Mouse (Mus musculus) olfactory bulb, adult 2 months (tissue): ENCODE results near the gene Sik2. TPM values are rescaled to one million over a fixed set of nuclear protein-coding genes. Genes with fewer than 3 reads are reported as not detected.

Experiments
- H3K27ac ChIP-seq: fragments of 200-500 bp; 2 replicates; pipeline ENCODE4 v1.5.1; 2012; ENCODE audit warnings: low read depth, low read length; ENCODE audit not compliant: insufficient read depth
- H3K4me1 ChIP-seq: fragments of 200-500 bp; 2 replicates; pipeline ENCODE4 v1.6.1; 2012; ENCODE audit warnings: low read length; ENCODE audit not compliant: control insufficient read depth, insufficient read depth
- H3K4me3 ChIP-seq: fragments of 200-500 bp; 2 replicates; pipeline ENCODE4 v1.5.1; 2012; ENCODE audit warnings: mild to moderate bottlenecking, low read depth, low read length, moderate library complexity; ENCODE audit not compliant: insufficient read depth
- CTCF ChIP-seq: fragments of 200-500 bp; IDR thresholded peaks from 2 replicates; pipeline ENCODE4 v1.5.1; 2012; ENCODE audit warnings: low read depth, mild to moderate bottlenecking, low read length, moderate library complexity; ENCODE audit not compliant: insufficient read depth
- POLR2A ChIP-seq: fragments of 200-500 bp; IDR thresholded peaks from 2 replicates; pipeline ENCODE4 v1.6.1; 2012; ENCODE audit warnings: mild to moderate bottlenecking, low read depth, low read length, moderate library complexity; ENCODE audit not compliant: insufficient read depth
- WGBS: fragments of 180-500 bp; shearing (Covaris S2); methylation state at CpG from one replicate; pipeline ENCODE4 v1.1.7; 2018; 5-methylcytosine and 5-hydroxymethylcytosine counted together
- polyA plus RNA-seq: library from polyadenylated mRNA; stranded (reverse); fragments of >200 nt; gene quantifications from 2 replicates; pipeline ENCODE4 v1.2.4, GENCODE M21; 2012; ENCODE audit warnings: low replicate concordance; ENCODE audit not compliant: missing spikeins, insufficient read depth, insufficient read length

Gene Sik2
- polyA plus RNA-seq, 1 experiment = not detected

DNA sequence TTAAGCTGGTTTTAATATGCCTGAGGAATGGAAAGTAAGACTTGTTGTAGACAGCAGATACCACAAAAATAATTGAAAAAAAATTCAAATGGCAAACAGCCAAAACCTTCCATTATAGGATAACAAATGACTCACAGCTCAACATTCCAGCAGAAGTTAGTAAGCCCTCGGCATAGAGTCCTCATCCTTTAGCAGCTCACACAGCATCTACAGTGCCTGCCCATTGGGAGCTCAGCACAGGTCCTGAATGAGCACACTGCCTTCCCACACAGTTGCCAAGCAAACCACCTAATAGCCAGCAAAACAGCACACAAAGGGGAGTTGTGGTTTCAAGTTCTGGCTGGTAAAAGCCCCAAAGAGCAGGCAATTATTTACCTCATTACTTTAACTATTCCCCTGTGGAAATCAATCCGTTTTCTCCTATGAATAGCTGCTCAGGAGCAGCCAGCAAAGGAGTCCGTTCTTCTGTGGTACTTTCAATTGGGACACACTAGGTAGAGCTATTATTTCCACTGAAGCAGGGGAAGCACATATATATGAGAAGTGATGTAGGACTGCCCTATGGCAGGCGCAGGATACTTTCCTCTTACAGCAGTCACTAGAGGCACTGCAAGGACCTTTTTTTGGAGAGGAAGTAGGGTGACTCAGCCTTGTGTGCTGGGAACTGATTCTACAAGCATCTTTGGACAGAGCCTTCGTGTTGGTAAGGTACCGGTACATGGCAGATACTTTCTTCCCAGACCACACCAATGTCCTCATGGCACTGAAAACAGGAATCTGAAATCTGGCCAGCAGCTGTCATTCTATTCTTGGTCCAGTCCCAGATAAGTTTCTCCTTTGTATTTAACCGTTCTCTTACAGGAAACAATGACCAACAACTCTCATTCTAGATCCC, 108.6 kb downstream of the Sik2 start:
- 40% methylated on average over 7 of the region's 7 CpGs for WGBS
- Histone ChIP-seq H3K4me1 (peaks cover 7% of the 10 kb centered on the region), H3K4me3 (no peak overlapping the region), H3K27ac (no peak overlapping the region)
- TF ChIP-seq POLR2A (no peak), CTCF (no peak)

DNA sequence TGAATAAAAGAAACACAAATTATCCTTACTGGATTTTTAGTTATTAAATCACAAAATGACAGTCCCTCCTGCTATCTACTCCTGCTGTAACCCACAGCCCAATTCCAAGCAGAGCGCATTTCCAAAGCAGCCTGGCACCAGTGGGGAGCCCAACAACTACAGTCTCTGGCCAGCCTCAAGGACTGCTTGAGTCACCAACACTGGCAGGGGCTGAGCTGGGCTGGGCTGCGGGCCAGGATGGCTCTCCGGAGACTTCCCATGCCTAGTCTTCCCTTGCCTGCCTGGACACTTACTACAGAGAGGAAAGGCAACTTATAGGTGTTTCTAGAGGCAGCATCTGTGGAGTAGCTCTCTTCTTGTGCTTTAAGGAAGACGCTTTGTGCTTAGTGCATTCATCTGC, 115.2 kb downstream of the Sik2 start:
- H3K27ac ChIP-seq = no peak overlapping the region
- TF ChIP-seq CTCF = no peak
- no peak for TF ChIP-seq POLR2A
- WGBS = 50% methylated on average over 4 of the region's 4 CpGs

DNA sequence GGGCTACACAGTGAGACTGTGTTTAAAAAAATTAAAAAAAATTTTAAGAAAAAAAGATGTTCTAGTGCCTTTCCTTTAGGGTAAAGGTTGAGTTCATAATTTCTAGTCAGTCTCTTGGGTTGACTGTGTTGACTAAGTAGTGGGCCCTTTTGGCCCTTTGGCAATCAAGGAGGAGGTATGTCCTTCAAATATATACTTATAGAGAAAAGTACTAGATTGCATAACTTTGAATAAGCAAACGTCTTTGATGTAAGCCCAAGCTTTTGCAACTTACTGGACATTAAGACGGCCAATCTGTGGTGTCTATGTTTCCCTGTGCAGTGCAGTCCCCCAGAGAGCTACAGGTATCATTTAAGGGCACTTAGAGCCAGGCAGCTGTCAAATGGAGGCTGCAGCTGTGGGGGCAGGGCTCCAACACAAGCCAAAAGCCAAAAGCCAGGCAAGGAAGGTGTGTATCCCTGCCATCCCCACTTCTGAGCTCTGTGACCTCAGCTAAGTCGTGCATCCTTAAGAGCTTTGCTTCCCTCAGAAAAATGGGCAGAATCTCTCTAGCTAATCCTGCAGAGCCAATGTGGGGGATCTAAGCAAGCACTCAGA, 118.3 kb downstream of the Sik2 start:
- WGBS = 96% methylated on average over 3 of the region's 3 CpGs
- TF ChIP-seq POLR2A (no peak), CTCF (no peak)
- Histone ChIP-seq H3K4me3 (no peak overlapping the region), H3K4me1 (peaks cover 25% of the 10 kb centered on the region), H3K27ac (no peak overlapping the region)

More for the DNA sequence above, 115.2 kb downstream of the Sik2 start:
- Histone ChIP-seq H3K4me3 (no peak overlapping the region), H3K4me1 (peaks cover 16% of the 10 kb centered on the region)

DNA sequence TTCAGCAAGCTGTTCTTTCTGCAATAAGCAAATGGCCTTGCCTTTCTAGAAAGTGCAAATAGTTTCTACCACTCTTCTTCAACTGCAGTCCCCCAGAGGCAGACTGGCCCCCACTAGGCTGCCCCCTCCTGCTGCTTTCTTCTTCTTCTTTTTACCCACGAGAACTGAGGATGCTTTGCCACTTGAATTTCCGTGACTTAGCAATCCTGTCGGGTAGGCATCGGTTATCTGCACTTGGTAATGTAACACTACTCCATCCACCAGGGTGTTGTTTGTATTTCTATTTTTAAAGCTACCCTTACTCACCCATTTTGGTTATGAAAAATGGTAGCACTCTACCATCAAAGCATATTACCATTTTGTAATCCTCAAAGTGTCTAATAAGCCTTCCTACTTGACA, 118.9 kb downstream of the Sik2 start:
- no peak overlapping the region for H3K4me3 ChIP-seq
- TF ChIP-seq CTCF = no peak
- no peak for TF ChIP-seq POLR2A
- H3K4me1 ChIP-seq = peaks cover 26% of the 10 kb centered on the region
- WGBS = 81% methylated on average over 4 of the region's 4 CpGs
- no peak overlapping the region for H3K27ac ChIP-seq

DNA sequence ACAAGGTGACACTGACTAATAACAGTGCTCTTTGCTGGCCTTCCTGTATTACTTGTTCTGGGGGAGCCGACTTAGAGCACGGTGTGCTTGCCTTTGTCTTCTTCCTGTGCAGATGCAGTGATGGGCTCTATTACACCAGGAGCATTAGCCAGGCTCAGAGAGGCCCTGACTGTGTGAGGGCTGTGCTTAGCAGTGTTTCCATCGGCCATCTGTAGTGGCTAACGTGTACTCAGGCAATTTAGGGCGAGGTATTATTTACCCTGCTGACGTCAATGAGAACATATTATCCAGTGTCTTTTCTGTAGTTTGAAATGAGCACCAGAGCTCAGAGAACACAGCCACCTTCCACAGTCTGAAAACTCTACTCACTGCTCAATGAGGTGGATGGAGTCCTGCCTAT, 119.7 kb downstream of the Sik2 start:
- no peak for TF ChIP-seq POLR2A
- no peak for TF ChIP-seq CTCF
- Histone ChIP-seq H3K4me1 (peaks cover 31% of the 10 kb centered on the region), H3K27ac (no peak overlapping the region), H3K4me3 (no peak overlapping the region)
- 63% methylated on average over 6 of the region's 6 CpGs for WGBS

DNA sequence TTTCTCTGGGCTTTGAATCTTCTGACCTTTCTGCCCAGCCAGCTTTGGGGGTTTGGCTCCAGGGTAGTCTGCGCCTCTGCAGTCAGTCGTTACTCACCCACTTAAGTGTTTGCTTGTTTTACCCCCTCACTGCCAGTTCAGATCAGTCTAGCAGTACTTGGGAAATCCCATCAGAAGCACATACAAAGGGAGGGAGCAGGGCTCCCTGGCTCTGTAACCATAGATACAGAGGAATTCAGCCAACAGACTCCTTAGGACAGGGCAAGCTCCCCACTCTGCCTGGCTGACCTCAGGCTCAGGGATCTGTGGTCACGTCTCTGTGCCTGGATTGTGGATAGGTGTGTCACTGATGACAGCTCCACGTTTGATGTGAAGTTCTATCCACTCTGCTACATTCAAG, 121.5 kb downstream of the Sik2 start:
- peaks cover 29% of the 10 kb centered on the region for H3K4me1 ChIP-seq
- 35% methylated on average over 4 of the region's 4 CpGs for WGBS
- no peak overlapping the region for H3K4me3 ChIP-seq

DNA sequence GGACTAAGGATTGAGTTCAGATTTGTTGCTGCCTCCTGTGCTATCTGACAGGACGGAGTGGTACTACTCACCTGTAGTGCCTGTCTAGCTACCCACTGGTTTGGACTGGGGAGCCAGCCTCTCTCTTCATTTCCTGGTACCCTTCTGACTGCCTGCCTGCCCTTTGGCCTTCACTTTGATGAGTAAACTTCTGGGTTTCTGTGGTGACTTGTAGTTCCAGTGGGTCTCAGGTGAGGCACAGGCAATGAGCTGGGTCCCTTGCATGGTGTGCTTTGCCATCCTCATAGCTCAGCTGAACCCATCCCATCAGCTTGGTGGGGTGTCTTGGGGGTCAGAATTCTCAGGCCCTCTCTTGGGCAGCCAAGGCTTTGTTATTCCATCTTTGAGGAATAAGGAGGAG, 122.0 kb downstream of the Sik2 start:
- Histone ChIP-seq H3K27ac (no peak overlapping the region), H3K4me3 (no peak overlapping the region), H3K4me1 (peaks cover 27% of the 10 kb centered on the region)
- WGBS = 97% methylated on average over 1 of the region's 1 CpGs
- TF ChIP-seq POLR2A = no peak
- no peak for TF ChIP-seq CTCF

More for the DNA sequence above, 121.5 kb downstream of the Sik2 start:
- H3K27ac ChIP-seq = no peak overlapping the region
- no peak for TF ChIP-seq POLR2A
- TF ChIP-seq CTCF = no peak

DNA sequence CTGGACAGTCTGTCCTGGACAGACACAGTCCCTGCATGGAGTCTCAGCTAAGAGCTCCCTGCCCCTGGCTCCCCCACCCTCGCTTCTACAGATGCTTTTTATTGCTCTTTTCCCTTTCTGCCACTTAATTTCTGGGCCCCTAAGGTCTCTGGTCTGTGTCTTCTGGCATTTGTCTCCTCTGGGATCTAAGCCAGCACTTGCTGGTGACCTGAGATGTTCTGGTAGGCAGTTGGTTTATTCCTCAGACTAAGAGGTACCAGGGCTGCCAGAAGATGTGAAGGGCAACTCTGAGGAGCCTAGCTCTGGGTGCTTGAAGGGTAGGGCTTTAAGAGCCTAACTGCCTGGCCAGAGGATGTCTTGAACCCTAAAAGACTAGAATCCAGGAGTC, 123.3 kb downstream of the Sik2 start:
- WGBS = 72% methylated on average over 1 of the region's 1 CpGs
- Histone ChIP-seq H3K27ac (no peak overlapping the region), H3K4me1 (peaks cover 27% of the 10 kb centered on the region), H3K4me3 (no peak overlapping the region)
- TF ChIP-seq POLR2A (no peak), CTCF (no peak)
